Mouse (Mus musculus) hindbrain, embryonic 15.5 days (tissue): ENCODE results near the gene Pold3. TPM values are rescaled to one million over a fixed set of nuclear protein-coding genes. Genes with fewer than 3 reads are reported as not detected.
"Not testable (repeated sequence)": the region's sequence is repeated elsewhere in the genome, so short reads cannot be mapped to it uniquely, and the experiment has no call there.

Source experiments
- ATAC-seq: fragments of 200-750 bp; cut with Nextera tagmentation; 2 replicates; pipeline ENCODE4 v1.8.0; 2017; ENCODE audit warnings: low read depth, moderate number of reproducible peaks, moderate TSS enrichment; ENCODE audit not compliant: low FRiP score
- H3K27ac ChIP-seq: fragments of 300-500 bp; sonication (generic); replicated peaks from 2 replicates; pipeline ENCODE4 v1.5.1; 2015; ENCODE audit warnings: mild to moderate bottlenecking, inconsistent platforms
- H3K27me3 ChIP-seq: fragments of 300-500 bp; sonication (generic); 2 replicates; pipeline ENCODE4 v1.6.1; 2015; ENCODE audit warnings: control low read depth, inconsistent platforms
- H3K36me3 ChIP-seq: fragments of 300-500 bp; sonication (generic); 2 replicates; pipeline ENCODE4 v1.6.1; 2015; ENCODE audit warnings: control low read depth, inconsistent platforms
- H3K4me1 ChIP-seq: fragments of 300-500 bp; sonication (generic); replicated peaks from 2 replicates; pipeline ENCODE4 v1.6.1; 2015; ENCODE audit warnings: control low read depth, inconsistent platforms
- H3K4me2 ChIP-seq: fragments of 300-500 bp; sonication (generic); 2 replicates; pipeline ENCODE4 v1.6.1; 2015; ENCODE audit warnings: moderate library complexity, mild to moderate bottlenecking, inconsistent platforms
- H3K4me3 ChIP-seq: fragments of 300-500 bp; sonication (generic); 2 replicates; pipeline ENCODE4 v1.5.1; 2015; ENCODE audit warnings: mild to moderate bottlenecking, inconsistent platforms
- H3K9ac ChIP-seq: fragments of 300-500 bp; sonication (generic); 2 replicates; pipeline ENCODE4 v1.6.1; 2015; ENCODE audit warnings: inconsistent platforms
- H3K9me3 ChIP-seq: fragments of 300-500 bp; sonication (generic); 2 replicates; pipeline ENCODE4 v1.6.1; 2016; ENCODE audit warnings: control low read depth, inconsistent platforms
- WGBS: fragments of 180-500 bp; shearing (Covaris S2); methylation state at CpG from one replicate; pipeline ENCODE4 v1.1.7; 2015; 5-methylcytosine and 5-hydroxymethylcytosine counted together
- polyA plus RNA-seq: library from polyadenylated mRNA; unstranded; fragments of >200 nt; fragmentation: Nextera tagmentation; extraction: Ambion mirVana; gene quantifications from 2 replicates; pipeline ENCODE4 v1.2.1, GENCODE M21; 2015

Pold3 gene
- polyA plus RNA-seq, 1 experiment from 2014 or later = 44.9 TPM

DNA sequence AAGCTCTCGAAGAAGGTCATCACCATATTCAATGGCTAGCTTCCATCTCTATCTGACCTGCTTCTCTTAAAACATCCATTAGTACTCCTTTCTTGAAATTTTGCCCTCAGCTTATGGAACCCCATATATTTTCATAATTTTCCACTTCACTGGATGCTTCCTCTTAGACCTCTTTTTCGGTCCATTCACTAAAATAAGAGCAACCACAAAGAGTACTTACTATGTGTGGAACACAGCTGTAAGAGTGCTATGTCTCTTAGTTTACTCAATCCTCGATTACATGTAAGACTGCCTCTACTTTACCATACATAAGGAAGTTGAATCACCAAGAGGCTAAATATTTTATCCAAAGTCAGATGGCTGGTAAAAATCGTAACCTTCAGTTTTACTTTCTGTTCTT, 16.7 kb downstream of the Pold3 start:
- no peaks in the 10 kb centered on the region for H3K4me1 ChIP-seq
- no peak overlapping the region for H3K9ac ChIP-seq
- no peak overlapping the region for H3K4me2 ChIP-seq
- H3K27ac ChIP-seq = no peak overlapping the region
- no peaks in the 10 kb centered on the region for H3K9me3 ChIP-seq
- no peaks in the 10 kb centered on the region for H3K27me3 ChIP-seq
- ATAC-seq = no peak
- 92% methylated on average over 4 of the region's 4 CpGs for WGBS
- no peak overlapping the region for H3K4me3 ChIP-seq
- peaks cover 52% of the 10 kb centered on the region for H3K36me3 ChIP-seq

DNA sequence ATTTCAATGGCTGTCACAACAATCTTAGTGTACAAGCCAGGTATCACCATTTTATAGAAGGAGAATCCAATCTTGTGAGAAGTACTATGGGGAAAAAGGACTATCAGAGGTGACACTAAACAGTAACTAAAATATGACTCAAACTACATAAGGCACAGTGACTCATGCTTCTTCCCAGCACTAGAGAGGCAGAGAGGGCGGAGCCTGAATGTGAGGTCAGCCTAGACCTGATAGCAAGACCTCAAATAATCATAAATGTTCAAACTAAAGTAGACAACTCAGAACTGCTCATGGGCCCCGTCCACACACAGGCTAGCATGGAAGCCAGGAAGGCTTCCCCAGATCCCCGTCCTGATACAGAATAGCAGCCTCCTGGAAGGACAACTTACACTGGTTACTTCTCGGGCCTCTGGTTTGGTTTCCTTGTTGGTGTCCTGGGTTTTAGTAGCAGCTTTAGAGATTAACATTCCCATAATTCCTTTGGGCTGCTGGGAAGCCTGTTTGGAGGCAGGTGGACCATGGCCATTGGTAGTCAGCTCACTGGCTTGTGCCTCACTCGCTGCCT, 21.3 kb downstream of the Pold3 start:
- 93% methylated on average over 5 of the region's 5 CpGs for WGBS
- Histone ChIP-seq H3K27ac (no peak overlapping the region), H3K36me3 (peaks cover 66% of the 10 kb centered on the region), H3K9me3 (no peaks in the 10 kb centered on the region), H3K4me2 (no peak overlapping the region), H3K4me3 (no peak overlapping the region), H3K27me3 (no peaks in the 10 kb centered on the region), H3K4me1 (no peaks in the 10 kb centered on the region), H3K9ac (no peak overlapping the region)
- ATAC-seq = no peak

DNA sequence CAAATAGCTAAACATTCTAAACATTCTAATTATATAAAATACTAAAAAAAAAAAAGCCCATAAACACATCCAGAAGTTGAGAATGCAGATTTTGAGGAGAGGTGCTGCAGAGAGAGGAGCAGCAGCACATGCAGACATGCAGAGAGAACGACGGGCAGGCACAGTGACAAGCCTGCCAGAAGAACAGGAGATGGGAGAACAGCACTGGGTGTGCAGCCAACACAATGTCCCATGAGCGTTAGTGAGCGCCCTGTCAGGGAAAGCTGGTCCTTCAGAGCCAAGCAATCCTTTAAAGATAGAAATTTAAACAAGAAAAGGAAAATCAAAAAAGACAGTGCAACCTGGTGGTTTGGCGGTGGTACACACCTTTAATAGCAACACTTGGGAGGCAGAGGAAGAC, 34.5 kb downstream of the Pold3 start:
- H3K36me3 ChIP-seq = peaks cover 56% of the 10 kb centered on the region
- 93% methylated on average over 5 of the region's 5 CpGs for WGBS

DNA sequence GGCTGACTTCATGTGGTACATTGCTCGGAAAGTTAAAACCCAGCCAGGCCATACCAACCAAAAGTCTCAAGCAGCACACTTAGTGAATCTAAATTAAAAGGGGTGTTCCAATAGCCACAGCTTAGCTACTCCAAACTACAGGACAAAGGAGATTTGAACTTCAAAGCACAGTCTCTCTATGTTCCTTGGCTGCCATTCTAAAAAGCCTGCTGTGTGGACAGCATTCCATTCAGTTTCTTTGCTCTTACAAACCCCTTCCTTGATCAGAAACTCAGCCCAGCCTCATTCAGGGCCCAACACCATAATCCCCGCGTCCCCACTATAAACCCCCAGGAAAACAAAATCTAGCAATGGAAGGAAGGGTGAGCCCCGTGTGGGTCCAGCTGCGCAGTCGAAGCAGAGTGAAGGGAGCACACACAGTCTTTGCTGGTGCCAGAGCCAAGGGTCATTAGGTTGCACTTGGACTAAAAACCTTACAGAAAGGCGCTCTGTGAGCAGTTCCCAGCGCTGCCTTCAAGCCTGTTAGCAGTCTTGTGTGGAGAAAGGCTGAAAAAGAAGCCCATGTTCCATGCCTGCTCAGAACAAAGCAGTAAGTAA, 35.1 kb downstream of the Pold3 start:
- ATAC-seq = no peak
- no peak overlapping the region for H3K4me2 ChIP-seq
- no peaks in the 10 kb centered on the region for H3K4me1 ChIP-seq
- H3K36me3 ChIP-seq = peaks cover 56% of the 10 kb centered on the region
- H3K27ac ChIP-seq = no peak overlapping the region
- no peaks in the 10 kb centered on the region for H3K9me3 ChIP-seq
- no peaks in the 10 kb centered on the region for H3K27me3 ChIP-seq
- no peak overlapping the region for H3K4me3 ChIP-seq
- no peak overlapping the region for H3K9ac ChIP-seq
- WGBS = 80% methylated on average over 8 of the region's 8 CpGs

More for the DNA sequence above, 34.5 kb downstream of the Pold3 start:
- no peak overlapping the region for H3K27ac ChIP-seq
- H3K27me3 ChIP-seq = no peaks in the 10 kb centered on the region
- H3K9ac ChIP-seq = no peak overlapping the region
- ATAC-seq = no peak
- H3K9me3 ChIP-seq = no peaks in the 10 kb centered on the region
- no peak overlapping the region for H3K4me2 ChIP-seq
- no peak overlapping the region for H3K4me3 ChIP-seq
- H3K4me1 ChIP-seq = no peaks in the 10 kb centered on the region

DNA sequence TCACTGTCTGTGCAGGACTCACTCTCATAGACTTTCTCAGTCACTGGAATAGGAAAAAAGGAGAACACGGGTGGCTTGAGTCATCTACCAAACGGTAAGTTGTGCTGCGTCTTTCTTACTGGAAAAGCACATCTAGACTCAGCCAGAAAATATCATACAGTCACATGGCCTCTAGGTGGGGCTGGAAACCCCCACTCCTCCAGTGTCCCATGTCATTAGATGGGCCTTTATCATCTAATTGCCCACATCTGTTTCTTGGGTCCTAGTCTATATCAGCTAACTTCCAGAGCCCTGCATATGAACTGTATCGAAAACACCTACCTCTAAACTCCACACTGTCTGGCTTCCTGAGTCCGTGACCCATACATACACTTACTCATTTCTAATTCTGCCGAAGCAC, 37.6 kb downstream of the Pold3 start:
- Histone ChIP-seq H3K27me3 (no peaks in the 10 kb centered on the region), H3K4me1 (no peaks in the 10 kb centered on the region), H3K9me3 (no peaks in the 10 kb centered on the region), H3K9ac (no peak overlapping the region), H3K4me2 (no peak overlapping the region), H3K27ac (no peak overlapping the region), H3K36me3 (peaks cover 38% of the 10 kb centered on the region), H3K4me3 (no peak overlapping the region)
- 93% methylated on average over 6 of the region's 6 CpGs for WGBS
- no peak for ATAC-seq

DNA sequence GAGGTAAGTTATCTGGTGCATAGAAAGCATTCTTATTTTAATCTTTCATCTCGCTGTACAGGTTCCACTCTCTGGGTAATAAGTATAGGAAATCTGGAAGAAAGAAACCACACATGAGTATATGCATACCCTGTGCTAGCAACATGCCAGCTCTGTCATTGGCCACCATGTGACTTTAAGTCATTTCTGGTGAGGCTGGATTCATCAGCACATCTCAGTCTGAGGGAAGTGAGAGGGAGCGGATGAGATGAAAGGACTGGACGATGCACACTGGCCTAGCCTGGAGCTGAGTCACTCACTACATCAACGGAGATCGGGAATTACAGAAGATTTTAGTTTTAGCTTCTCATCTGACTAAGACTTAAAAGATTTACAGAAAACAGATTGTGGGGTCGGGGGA, 38.5 kb downstream of the Pold3 start:
- no peak overlapping the region for H3K4me2 ChIP-seq
- peaks cover 38% of the 10 kb centered on the region for H3K36me3 ChIP-seq
- H3K4me3 ChIP-seq = no peak overlapping the region
- no peaks in the 10 kb centered on the region for H3K4me1 ChIP-seq
- H3K27ac ChIP-seq = no peak overlapping the region
- no peaks in the 10 kb centered on the region for H3K9me3 ChIP-seq
- H3K9ac ChIP-seq = no peak overlapping the region
- no peaks in the 10 kb centered on the region for H3K27me3 ChIP-seq
- WGBS = 93% methylated on average over 6 of the region's 6 CpGs
- ATAC-seq = no peak

DNA sequence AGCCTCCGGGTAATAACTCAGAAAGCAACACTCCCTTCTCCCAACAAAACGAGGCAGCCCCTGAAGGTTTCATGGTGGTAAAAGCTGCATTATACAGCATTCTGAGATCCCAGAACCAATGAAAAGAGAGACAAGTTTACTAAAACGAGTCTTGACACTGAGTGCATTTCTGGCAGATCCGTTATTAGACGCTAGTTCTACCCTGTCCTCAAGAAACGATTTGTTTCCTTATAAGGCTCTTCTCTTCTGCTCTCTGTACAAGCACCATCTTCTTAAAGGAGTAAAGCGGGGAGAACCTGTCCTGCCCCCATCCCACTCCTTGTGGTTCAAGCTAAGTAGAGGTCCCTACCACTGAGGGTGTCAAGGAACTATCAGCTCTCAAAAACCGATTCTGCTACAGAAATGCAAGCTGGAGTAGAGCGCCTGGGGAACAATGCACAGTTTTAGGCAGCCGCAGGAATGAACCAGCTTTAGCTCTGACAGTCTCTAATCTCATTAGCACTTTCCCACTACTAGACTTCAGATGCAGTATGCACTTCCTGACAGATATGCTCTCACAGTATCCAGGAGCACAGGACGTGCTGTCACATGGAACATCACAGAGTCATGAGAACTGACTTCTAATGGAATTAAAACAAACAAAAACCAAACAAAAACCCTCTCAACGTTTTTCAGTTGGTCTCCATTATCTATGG, 41.1 kb downstream of the Pold3 start:
- H3K4me3 ChIP-seq = no peak overlapping the region
- no peaks in the 10 kb centered on the region for H3K4me1 ChIP-seq
- H3K9me3 ChIP-seq = no peaks in the 10 kb centered on the region
- H3K9ac ChIP-seq = no peak overlapping the region
- no peaks in the 10 kb centered on the region for H3K27me3 ChIP-seq
- WGBS = 79% methylated on average over 12 of the region's 12 CpGs
- no peak overlapping the region for H3K4me2 ChIP-seq
- H3K36me3 ChIP-seq = peaks cover 30% of the 10 kb centered on the region
- no peak overlapping the region for H3K27ac ChIP-seq
- no peak for ATAC-seq

DNA sequence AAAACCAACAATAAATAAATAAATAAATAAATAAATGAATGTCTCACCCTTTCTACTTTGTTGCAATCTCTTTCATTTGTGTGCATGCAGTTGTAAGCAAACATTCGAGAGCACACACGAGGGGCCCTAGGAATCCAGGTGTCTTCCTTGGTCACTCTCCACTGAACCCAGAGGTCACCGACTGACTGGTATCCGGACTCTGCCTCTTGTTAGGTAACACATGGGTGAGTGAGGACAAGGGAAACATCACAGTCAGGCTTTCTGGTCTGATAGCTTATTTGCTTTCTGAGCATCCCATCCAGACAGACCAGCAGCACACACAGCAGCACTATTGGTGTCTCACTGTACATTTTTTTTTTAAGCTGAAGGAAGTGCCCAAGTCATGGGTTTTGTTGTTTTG, 44.3 kb downstream of the Pold3 start:
- no peak overlapping the region for H3K9ac ChIP-seq
- no peaks in the 10 kb centered on the region for H3K27me3 ChIP-seq
- WGBS = 87% methylated on average over 4 of the region's 4 CpGs
- H3K9me3 ChIP-seq = no peaks in the 10 kb centered on the region
- no peaks in the 10 kb centered on the region for H3K4me1 ChIP-seq
- no peak for ATAC-seq
- H3K4me2 ChIP-seq = no peak overlapping the region
- H3K4me3 ChIP-seq = no peak overlapping the region
- H3K36me3 ChIP-seq = peaks cover 11% of the 10 kb centered on the region; the same call in 1 of the 2 replicates
- H3K27ac ChIP-seq = no peak overlapping the region

DNA sequence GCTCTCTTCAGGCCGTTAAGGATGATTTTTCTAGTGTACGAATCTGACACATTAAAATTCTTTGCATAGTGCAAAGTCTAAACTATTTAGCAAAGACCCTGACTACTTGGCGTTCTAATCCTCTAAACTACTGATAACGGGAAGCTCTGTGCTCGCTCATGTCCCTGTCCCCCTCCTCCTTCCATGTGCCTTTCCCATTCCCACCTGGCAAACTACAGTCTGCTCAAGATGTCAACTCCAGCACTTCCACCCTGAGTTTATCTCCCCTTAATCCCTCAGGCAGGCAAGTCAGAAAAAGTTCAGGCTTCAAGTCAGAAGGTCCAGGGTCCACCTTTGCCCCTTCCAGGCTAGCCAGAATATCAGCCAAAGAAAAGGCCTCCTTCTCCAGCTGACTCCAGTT, 45.1 kb downstream of the Pold3 start:
- Histone ChIP-seq H3K9ac (no peak overlapping the region), H3K4me3 (no peak overlapping the region), H3K4me2 (no peak overlapping the region), H3K27me3 (no peaks in the 10 kb centered on the region), H3K4me1 (no peaks in the 10 kb centered on the region), H3K27ac (no peak overlapping the region), H3K36me3 (peaks cover 11% of the 10 kb centered on the region; the same call in 1 of the 2 replicates), H3K9me3 (no peaks in the 10 kb centered on the region)
- ATAC-seq = no peak
- 89% methylated on average over 5 of the region's 5 CpGs for WGBS

DNA sequence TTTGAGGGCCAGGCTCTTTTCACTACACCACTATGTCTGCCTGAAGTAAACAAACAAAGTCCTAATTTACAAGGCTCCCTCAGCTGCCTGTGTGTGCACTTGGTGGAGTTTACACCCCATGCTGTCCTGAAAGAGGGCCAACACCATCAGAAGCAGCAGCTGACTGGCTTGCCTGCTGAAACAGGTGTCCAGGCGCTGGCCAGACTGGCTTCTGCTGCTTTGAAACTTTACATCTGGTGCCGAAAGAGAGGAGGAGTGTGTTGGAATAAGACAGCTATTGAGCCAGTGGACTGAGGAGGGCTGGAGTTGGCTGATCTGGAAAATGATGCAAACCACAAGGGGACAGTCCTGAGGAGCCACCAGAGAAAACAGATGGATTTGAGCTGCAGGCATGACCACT, 47.4 kb downstream of the Pold3 start:
- no peaks in the 10 kb centered on the region for H3K27me3 ChIP-seq
- no peaks in the 10 kb centered on the region for H3K9me3 ChIP-seq
- no peak overlapping the region for H3K27ac ChIP-seq
- WGBS = 86% methylated on average over 2 of the region's 2 CpGs
- H3K4me1 ChIP-seq = no peaks in the 10 kb centered on the region
- no peak overlapping the region for H3K4me3 ChIP-seq
- no peak overlapping the region for H3K4me2 ChIP-seq
- no peak overlapping the region for H3K9ac ChIP-seq
- H3K36me3 ChIP-seq = peaks cover 10% of the 10 kb centered on the region; the same call in 1 of the 2 replicates
- 0 out of 2 replicates have a peak, but pooled peaks have one; percentile 23 for ATAC-seq

DNA sequence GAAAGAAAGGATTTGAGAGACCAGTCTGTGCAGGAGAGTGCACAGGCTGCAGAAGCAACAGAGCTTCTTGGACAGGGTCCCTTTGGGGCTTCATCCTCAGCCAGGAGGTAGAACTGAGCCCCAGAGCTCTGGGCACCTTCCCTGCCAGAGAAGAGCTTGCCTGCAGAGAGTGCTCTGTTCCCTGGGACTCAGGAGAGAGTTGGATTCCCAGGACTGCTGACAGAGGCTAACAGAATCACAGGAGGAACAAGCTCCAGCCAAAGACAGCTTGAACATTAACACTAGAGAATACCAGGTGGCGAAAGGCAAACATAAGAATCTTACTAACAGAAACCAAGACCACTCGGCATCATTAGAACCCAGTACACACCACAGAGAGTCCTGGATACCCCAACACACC, 68.4 kb downstream of the Pold3 start:
- 95% methylated on average over 2 of the region's 2 CpGs for WGBS
- H3K9me3 ChIP-seq, H3K36me3 ChIP-seq, H3K27ac ChIP-seq, ATAC-seq, H3K4me1 ChIP-seq, H3K9ac ChIP-seq, H3K27me3 ChIP-seq, H3K4me2 ChIP-seq, H3K4me3 ChIP-seq: not testable (repeated sequence)

DNA sequence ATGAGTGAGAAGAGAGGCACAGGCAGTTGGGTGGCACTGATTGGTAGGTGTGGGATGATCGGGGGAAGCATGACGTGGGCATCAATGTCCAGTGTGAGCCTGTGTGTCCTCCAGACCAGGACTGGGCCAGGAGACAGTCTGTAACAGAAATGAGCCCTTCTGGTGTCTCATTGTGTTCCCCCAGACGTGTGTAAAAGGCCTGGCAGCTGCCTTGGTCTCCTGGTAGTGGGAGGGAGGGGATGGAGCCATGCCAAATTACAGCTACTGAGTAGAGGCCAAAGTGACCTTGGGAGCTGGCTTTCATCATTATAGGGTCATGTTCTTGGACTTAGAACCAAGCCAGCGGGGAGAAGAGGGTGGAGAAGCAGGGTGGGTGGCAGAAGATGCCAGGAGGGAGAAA, 69.5 kb downstream of the Pold3 start:
- H3K27ac ChIP-seq = no peak overlapping the region
- no peaks in the 10 kb centered on the region for H3K36me3 ChIP-seq
- H3K4me1 ChIP-seq = no peaks in the 10 kb centered on the region
- no peak overlapping the region for H3K4me3 ChIP-seq
- no peak for ATAC-seq
- no peak overlapping the region for H3K9ac ChIP-seq
- no peak overlapping the region for H3K4me2 ChIP-seq
- no peaks in the 10 kb centered on the region for H3K27me3 ChIP-seq
- WGBS = 69% methylated on average over 4 of the region's 4 CpGs
- no peaks in the 10 kb centered on the region for H3K9me3 ChIP-seq
